Mouse (Mus musculus) kidney, adult 2 months (tissue): ENCODE results near the gene Stam2.

Experiments used
- CTCF ChIP-seq: fragments of 200-500 bp; conservative IDR thresholded peaks from 2 replicates; pipeline ENCODE4 v1.5.1; 2011; ENCODE audit warnings: low read depth, mild to moderate bottlenecking, control low read depth, low read length, moderate library complexity, mixed read lengths; ENCODE audit not compliant: insufficient read depth, insufficient read length
- POLR2A ChIP-seq: fragments of 200-500 bp; IDR thresholded peaks from one replicate; pipeline ENCODE4 v1.6.1; 2011; ENCODE audit warnings: low read depth, low read length, control low read depth

DNA sequence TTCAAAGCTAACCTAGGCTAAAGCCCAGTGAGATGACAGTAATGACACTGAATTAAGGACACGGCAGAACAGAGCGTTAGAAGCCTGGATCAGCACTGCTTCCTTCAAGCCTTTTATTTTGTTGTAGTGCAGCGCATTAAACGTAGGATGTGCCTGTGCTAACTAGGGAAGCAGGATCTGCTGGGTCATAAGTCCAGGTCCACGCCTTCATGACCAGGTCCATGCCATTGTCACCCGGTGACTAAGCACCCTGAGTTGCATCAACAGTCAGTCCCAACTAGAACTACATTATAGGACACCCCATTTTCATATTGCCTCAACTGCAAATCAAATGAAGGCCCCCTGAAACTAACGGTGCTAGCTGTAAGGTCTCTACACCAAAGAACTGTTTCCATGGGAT, 7.6 kb downstream of the Stam2 start:
- TF ChIP-seq CTCF (no peak), POLR2A (no peak)
